Mouse (Mus musculus) NIH3T3 (cell line): ENCODE measurements around the gene Ufsp2.

Experiments
- DNase-seq: peaks from one replicate; pipeline ENCODE4 v3.0.0-alpha.2; 2012; ENCODE audit warnings: low read depth

The Ufsp2 gene

GRCm38 (mm10) chr8:45975126-45975836 lies at the start of gene Ufsp2, which contains the start of gene 1700029J07Rik:
Gene Ufsp2 (plus strand): TSS chr8:45975528.
Gene 1700029J07Rik (minus strand): TSS chr8:45975252.
- DNase-seq: peak; percentile 98

GRCm38 (mm10) chr8:45934582-45935014 lies 40.7 kb upstream of the Ufsp2 start, which contains the start of gene Ccdc110:
Gene Ccdc110 (plus strand): TSS chr8:45934619.
- DNase-seq: peak; percentile 91

GRCm38 (mm10) chr8:45936986-45937385 lies 38.3 kb upstream of the Ufsp2 start:
- DNase-seq: no peak

- DNase-seq: no peak
These were observed 29.0 kb upstream of the Ufsp2 start for GRCm38 (mm10) chr8:45946283-45946682.

GRCm38 (mm10) chr8:45950622-45951021 lies 24.7 kb upstream of the Ufsp2 start:
- no peak for DNase-seq

- DNase-seq: peak; percentile 22
These were observed 4.4 kb upstream of the Ufsp2 start for GRCm38 (mm10) chr8:45970894-45971293.

GRCm38 (mm10) chr8:45973988-45974505 lies 1.3 kb upstream of the Ufsp2 start:
- DNase-seq: no peak

GRCm38 (mm10) chr8:45975837-45976468 lies 625 bp downstream of the Ufsp2 start:
- peak; percentile 19 for DNase-seq

GRCm38 (mm10) chr8:45986665-45987064 lies 11.3 kb downstream of the Ufsp2 start:
- DNase-seq: peak; percentile 92

- DNase-seq: no peak
These were observed 12.9 kb downstream of the Ufsp2 start for GRCm38 (mm10) chr8:45988189-45988588.

GRCm38 (mm10) chr8:45990631-45991310 lies 15.4 kb downstream of the Ufsp2 start:
- no peak for DNase-seq

GRCm38 (mm10) chr8:45994111-45994510 lies 18.8 kb downstream of the Ufsp2 start:
- DNase-seq: peak; percentile 34

GRCm38 (mm10) chr8:45995576-45995975 lies 20.2 kb downstream of the Ufsp2 start:
- peak; percentile 61 for DNase-seq

GRCm38 (mm10) chr8:45998228-45998627 lies 22.9 kb downstream of the Ufsp2 start:
- DNase-seq: peak; percentile 61

GRCm38 (mm10) chr8:45999138-45999783 lies 23.9 kb downstream of the Ufsp2 start, which contains the start of gene Lrp2bp:
Gene Lrp2bp (plus strand): TSS chr8:45999303.
- DNase-seq: no peak

GRCm38 (mm10) chr8:45999784-46000705 lies 24.7 kb downstream of the Ufsp2 start:
- DNase-seq: peak; percentile 99

GRCm38 (mm10) chr8:46005596-46005995 lies 30.3 kb downstream of the Ufsp2 start, which contains the start of gene Ankrd37:
Gene Ankrd37 (minus strand): TSS chr8:46005707.
- DNase-seq: peak; percentile 69

GRCm38 (mm10) chr8:46007050-46007672 lies 31.8 kb downstream of the Ufsp2 start:
- peak; percentile 26 for DNase-seq

GRCm38 (mm10) chr8:46010306-46010705 lies 35.0 kb downstream of the Ufsp2 start:
- no peak for DNase-seq
